Mouse (Mus musculus): ENCODE data around the gene Fank1. TPM values are rescaled to one million over a fixed set of nuclear protein-coding genes. Genes with fewer than 3 reads are reported as not detected.
A peak's percentile ranks its signal among the peaks of the same experiment; 100 is the strongest.

Gene Fank1
- total and polyA plus RNA-seq, 2 experiments from 2014 or later: 4.5 to 9.0 TPM

GRCm38 (mm10) chr7:133765849-133766243, 10.8 kb upstream of the Fank1 start:
- H3K27ac ChIP-seq (ENCODE audit: low read depth, low read length): peak overlapping the region; percentile 17
- no peaks in the 10 kb centered on the region for H3K27me3 ChIP-seq (ENCODE audit: insufficient read depth, low read length)
- no peaks in the 10 kb centered on the region for H3K36me3 ChIP-seq (ENCODE audit: insufficient read depth)
- H3K4me3 ChIP-seq (ENCODE audit: low read depth, low read length): no peak overlapping the region
- TF ChIP-seq CTCF (IDR thresholded peaks at IDR 0.05; ENCODE audit: low read depth): no peak
- peak overlapping the region; percentile 22; the same call in 1 of the 2 replicates for H3K4me2 ChIP-seq (ENCODE audit: low read depth)
- ATAC-seq (peak; percentile 83), DNase-seq (peak; percentile 80)
- 16% methylated on average over 13 of the region's 13 CpGs for WGBS
- H3K4me1 ChIP-seq (ENCODE audit: insufficient read depth): peaks cover 8% of the 10 kb centered on the region; the same call in 1 of the 2 replicates
- H3K9me3 ChIP-seq (ENCODE audit: low read length): no peaks in the 10 kb centered on the region
- no peak overlapping the region for H3K9ac ChIP-seq

DNA sequence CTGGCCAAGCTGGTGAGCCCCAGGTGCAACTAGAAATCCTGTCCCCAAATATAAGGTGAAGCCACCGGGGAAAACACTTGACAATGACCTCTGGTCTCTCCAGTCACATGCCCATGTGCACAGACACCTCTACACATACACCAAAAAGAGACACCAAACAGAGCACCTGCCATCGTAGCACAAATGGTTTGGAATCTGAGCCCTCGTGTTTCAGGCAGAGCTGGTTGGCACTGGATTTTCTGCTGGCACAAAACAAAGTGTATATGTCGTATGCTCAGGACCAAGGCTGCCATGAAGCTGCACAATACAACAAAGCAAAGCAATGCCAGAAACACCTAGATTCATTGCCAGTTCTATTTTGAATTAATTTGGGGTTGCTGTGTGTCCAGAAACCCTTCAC, 8.6 kb upstream of the Fank1 start:
- Histone ChIP-seq H3K4me3 (ENCODE audit: low read depth, low read length) (no peak overlapping the region), H3K27me3 (ENCODE audit: insufficient read depth, low read length) (no peaks in the 10 kb centered on the region), H3K9me3 (ENCODE audit: low read length) (no peaks in the 10 kb centered on the region), H3K9ac (no peak overlapping the region), H3K4me2 (ENCODE audit: low read depth) (no peak overlapping the region), H3K36me3 (ENCODE audit: insufficient read depth) (no peaks in the 10 kb centered on the region), H3K27ac (ENCODE audit: low read depth, low read length) (peak overlapping the region; percentile 36; the same call in 1 of the 2 replicates), H3K4me1 (ENCODE audit: insufficient read depth) (peaks cover 8% of the 10 kb centered on the region; the same call in 1 of the 2 replicates)
- no peak for TF ChIP-seq CTCF (IDR thresholded peaks at IDR 0.05; ENCODE audit: low read depth)
- WGBS: 44% methylated on average over 4 of the region's 4 CpGs
- DNase-seq: peak; percentile 40
- ATAC-seq: no peak

DNA sequence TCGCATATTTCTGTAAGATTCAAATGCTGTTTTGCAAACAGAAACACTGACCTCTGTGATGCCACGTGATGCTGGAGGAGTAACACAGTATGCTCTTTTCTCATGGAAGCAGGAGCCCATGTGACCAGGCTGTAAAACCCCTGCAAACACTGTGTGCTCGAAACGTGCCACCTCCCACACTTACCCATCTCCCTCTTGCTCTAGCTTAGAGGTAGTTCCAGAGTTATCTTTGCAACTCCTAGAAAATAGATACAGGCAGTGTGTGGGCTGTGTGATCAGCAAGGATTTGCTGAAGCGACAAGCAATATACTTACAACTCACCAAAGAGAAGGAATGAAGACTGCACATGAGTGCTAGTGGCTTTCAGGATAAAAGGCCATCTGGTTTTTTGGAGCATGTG, 8.1 kb upstream of the Fank1 start:
- no peaks in the 10 kb centered on the region for H3K27me3 ChIP-seq (ENCODE audit: insufficient read depth, low read length)
- H3K4me3 ChIP-seq (ENCODE audit: low read depth, low read length): no peak overlapping the region
- no peak overlapping the region for H3K27ac ChIP-seq (ENCODE audit: low read depth, low read length)
- H3K4me1 ChIP-seq (ENCODE audit: insufficient read depth): peaks cover 8% of the 10 kb centered on the region; the same call in 1 of the 2 replicates
- H3K9ac ChIP-seq: no peak overlapping the region
- no peaks in the 10 kb centered on the region for H3K36me3 ChIP-seq (ENCODE audit: insufficient read depth)
- H3K4me2 ChIP-seq (ENCODE audit: low read depth): no peak overlapping the region
- no peak for ATAC-seq
- no peak for DNase-seq
- no peak for TF ChIP-seq CTCF (IDR thresholded peaks at IDR 0.05; ENCODE audit: low read depth)
- no peaks in the 10 kb centered on the region for H3K9me3 ChIP-seq (ENCODE audit: low read length)
- 54% methylated on average over 5 of the region's 5 CpGs for WGBS

DNA sequence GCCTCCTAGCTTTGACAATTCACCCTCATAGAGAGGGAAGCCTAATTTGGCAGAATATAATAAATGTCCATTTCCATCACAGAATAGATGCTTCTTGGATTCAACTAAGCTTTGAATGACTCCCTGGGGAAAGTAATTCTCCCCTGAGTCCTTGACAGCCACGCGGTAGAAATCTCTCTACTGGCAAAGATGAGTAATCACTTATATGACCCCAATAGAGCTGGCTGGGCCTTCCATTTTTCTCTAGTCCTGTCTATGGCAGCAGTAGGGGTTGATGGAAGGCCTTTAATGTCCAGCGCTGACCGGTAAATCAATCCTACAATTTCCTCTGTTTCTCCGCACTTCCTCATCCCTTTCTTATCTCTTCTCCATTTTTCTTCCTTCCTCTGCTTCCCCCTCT, 1.5 kb upstream of the Fank1 start:
- Histone ChIP-seq H3K9me3 (ENCODE audit: low read length) (no peaks in the 10 kb centered on the region), H3K36me3 (ENCODE audit: insufficient read depth) (no peaks in the 10 kb centered on the region), H3K4me1 (ENCODE audit: insufficient read depth) (peaks cover 4% of the 10 kb centered on the region; the same call in 1 of the 2 replicates), H3K27me3 (ENCODE audit: insufficient read depth, low read length) (no peaks in the 10 kb centered on the region), H3K4me2 (ENCODE audit: low read depth) (peak overlapping the region; percentile 91), H3K4me3 (ENCODE audit: low read depth, low read length) (0 out of 2 replicates have a peak overlapping the region, but pooled peaks have one; percentile 84), H3K9ac (0 out of 2 replicates have a peak overlapping the region, but pooled peaks have one; percentile 1), H3K27ac (ENCODE audit: low read depth, low read length) (no peak overlapping the region)
- WGBS: 64% methylated on average over 5 of the region's 5 CpGs
- DNase-seq (no peak), ATAC-seq (no peak)
- no peak for TF ChIP-seq CTCF (IDR thresholded peaks at IDR 0.05; ENCODE audit: low read depth)

GRCm38 (mm10) chr7:133775796-133776625, 650 bp upstream of the Fank1 start:
- Histone ChIP-seq H3K9ac (peak overlapping the region; percentile 72), H3K4me2 (ENCODE audit: low read depth) (peak overlapping the region; percentile 91), H3K4me1 (ENCODE audit: insufficient read depth) (peaks cover 4% of the 10 kb centered on the region; the same call in 1 of the 2 replicates), H3K4me3 (ENCODE audit: low read depth, low read length) (peak overlapping the region; percentile 84), H3K36me3 (ENCODE audit: insufficient read depth) (no peaks in the 10 kb centered on the region), H3K27me3 (ENCODE audit: insufficient read depth, low read length) (no peaks in the 10 kb centered on the region), H3K9me3 (ENCODE audit: low read length) (no peaks in the 10 kb centered on the region), H3K27ac (ENCODE audit: low read depth, low read length) (peak overlapping the region; percentile 54; the same call in 1 of the 2 replicates)
- WGBS: 4% methylated on average over 36 of the region's 38 CpGs
- DNase-seq: peak; percentile 38
- TF ChIP-seq CTCF (IDR thresholded peaks at IDR 0.05; ENCODE audit: low read depth): no peak
- peak; percentile 0; the same call in 1 of the 2 replicates for ATAC-seq

- 60% methylated on average over 6 of the region's 6 CpGs for WGBS
- no peak overlapping the region for H3K4me2 ChIP-seq (ENCODE audit: low read depth)
- H3K36me3 ChIP-seq (ENCODE audit: insufficient read depth): no peaks in the 10 kb centered on the region
- no peak for ATAC-seq
- H3K27me3 ChIP-seq (ENCODE audit: insufficient read depth, low read length): no peaks in the 10 kb centered on the region
- TF ChIP-seq CTCF (IDR thresholded peaks at IDR 0.05; ENCODE audit: low read depth): no peak
- H3K4me3 ChIP-seq (ENCODE audit: low read depth, low read length): no peak overlapping the region
- H3K9me3 ChIP-seq (ENCODE audit: low read length): no peaks in the 10 kb centered on the region
- no peaks in the 10 kb centered on the region for H3K4me1 ChIP-seq (ENCODE audit: insufficient read depth)
- no peak overlapping the region for H3K9ac ChIP-seq
- DNase-seq: no peak
- no peak overlapping the region for H3K27ac ChIP-seq (ENCODE audit: low read depth, low read length)
Observed at GRCm38 (mm10) chr7:133781583-133781982, 4.9 kb downstream of the Fank1 start.

DNA sequence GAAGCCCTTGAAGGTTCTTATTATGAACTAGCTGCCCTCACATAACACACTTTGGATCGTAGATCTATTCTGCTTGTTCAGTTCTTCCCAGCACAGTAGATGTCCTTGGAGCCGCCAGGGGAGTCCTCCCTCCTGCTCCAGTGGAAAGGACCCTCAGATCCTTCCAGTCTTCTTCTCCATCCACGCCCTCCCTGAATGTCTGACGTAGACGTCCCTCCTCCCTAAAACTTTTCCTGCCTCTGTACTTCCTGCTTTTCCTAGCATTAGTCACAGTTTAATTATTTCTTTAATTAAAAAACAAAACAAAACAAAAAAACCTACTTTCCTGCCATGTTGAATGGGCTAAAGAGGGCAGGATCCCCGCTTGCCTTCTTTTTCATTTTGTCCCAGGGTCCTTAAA, 5.3 kb downstream of the Fank1 start:
- no peak overlapping the region for H3K4me3 ChIP-seq (ENCODE audit: low read depth, low read length)
- H3K27me3 ChIP-seq (ENCODE audit: insufficient read depth, low read length): no peaks in the 10 kb centered on the region
- H3K9ac ChIP-seq: no peak overlapping the region
- WGBS: 73% methylated on average over 6 of the region's 6 CpGs
- no peaks in the 10 kb centered on the region for H3K36me3 ChIP-seq (ENCODE audit: insufficient read depth)
- H3K9me3 ChIP-seq (ENCODE audit: low read length): no peaks in the 10 kb centered on the region
- no peak for DNase-seq
- no peak overlapping the region for H3K27ac ChIP-seq (ENCODE audit: low read depth, low read length)
- no peak overlapping the region for H3K4me2 ChIP-seq (ENCODE audit: low read depth)
- H3K4me1 ChIP-seq (ENCODE audit: insufficient read depth): no peaks in the 10 kb centered on the region
- ATAC-seq: no peak
- no peak for TF ChIP-seq CTCF (IDR thresholded peaks at IDR 0.05; ENCODE audit: low read depth)

All from forebrain, postnatal 0 days (tissue).